Mouse (Mus musculus) spleen, adult 12 weeks (tissue): ENCODE results near the gene Pask.
"Not testable (repeated sequence)": the region's sequence is repeated elsewhere in the genome, so short reads cannot be mapped to it uniquely, and the experiment has no call there.

Experiments
- DNase-seq: peaks from one replicate; pipeline ENCODE4 v3.0.0; 2022; ENCODE audit warnings: low spot score

Pask gene

GRCm38 (mm10) chr1:93342648-93343503 lies at the start of gene Pask, which contains the start of gene Ppp1r7:
Pask (minus strand) TSS chr1:93343482.
Ppp1r7 (plus strand) TSS chr1:93342854.
- DNase-seq = peak; percentile 87

- no peak for DNase-seq
Observed at GRCm38 (mm10) chr1:93388906-93389305, 45.6 kb upstream of the Pask start.

GRCm38 (mm10) chr1:93387198-93387597 lies 43.9 kb upstream of the Pask start:
- DNase-seq = no peak

- no peak for DNase-seq
Observed at GRCm38 (mm10) chr1:93379117-93379516, 35.8 kb upstream of the Pask start.

- no peak for DNase-seq
Observed at GRCm38 (mm10) chr1:93377307-93377706, 34.0 kb upstream of the Pask start.

GRCm38 (mm10) chr1:93373665-93374064 lies 30.4 kb upstream of the Pask start, which contains the start of gene Ano7:
Ano7 (plus strand) TSS chr1:93373930.
- DNase-seq = no peak

GRCm38 (mm10) chr1:93365641-93366040 lies 22.4 kb upstream of the Pask start:
- DNase-seq = no peak

- no peak for DNase-seq
Observed at GRCm38 (mm10) chr1:93362661-93363060, 19.4 kb upstream of the Pask start.

- no peak for DNase-seq
Observed at GRCm38 (mm10) chr1:93352724-93353123, 9.4 kb upstream of the Pask start.

- no peak for DNase-seq
Observed at GRCm38 (mm10) chr1:93349701-93350100, 6.4 kb upstream of the Pask start.

GRCm38 (mm10) chr1:93347176-93347575 lies 3.9 kb upstream of the Pask start:
- DNase-seq = no peak

- DNase-seq = peak; percentile 86
Observed at GRCm38 (mm10) chr1:93343504-93344047, 294 bp upstream of the Pask start.

- no peak for DNase-seq
Observed at GRCm38 (mm10) chr1:93334621-93335020, 8.7 kb downstream of the Pask start.

GRCm38 (mm10) chr1:93326446-93326845 lies 16.8 kb downstream of the Pask start:
- DNase-seq = no peak

- DNase-seq = no peak
Observed at GRCm38 (mm10) chr1:93323973-93324372, 19.3 kb downstream of the Pask start.

- DNase-seq = peak; percentile 61
Observed at GRCm38 (mm10) chr1:93305581-93306337, 37.5 kb downstream of the Pask start, which contains the start of gene Mterf4. Mterf4 (minus strand) TSS chr1:93305915.

GRCm38 (mm10) chr1:93300578-93300977 lies 42.7 kb downstream of the Pask start:
- no peak for DNase-seq

GRCm38 (mm10) chr1:93299791-93300190 lies 43.5 kb downstream of the Pask start:
- no peak for DNase-seq

- not testable (repeated sequence) for DNase-seq
Observed at GRCm38 (mm10) chr1:93294491-93294890, 48.8 kb downstream of the Pask start.

- no peak for DNase-seq
Observed at GRCm38 (mm10) chr1:93292006-93292405, 51.3 kb downstream of the Pask start.

GRCm38 (mm10) chr1:93291591-93291990 lies 51.7 kb downstream of the Pask start:
- DNase-seq = no peak

- no peak for DNase-seq
Observed at GRCm38 (mm10) chr1:93290956-93291355, 52.3 kb downstream of the Pask start.
